In genomic region chr14:105830701-105831100, GRCm38 (mm10) we compare ENCODE assay signal across 19 mouse cellular contexts.
DNase-seq lines count a peak whose midpoint lies in the region; ATAC-seq and TF ChIP-seq lines count a peak whose summit lies in the region.
"Had no signal": no experiment of that assay in that cellular context is flagged by ENCODE, and none has a peak within 500 bp of the region (broad histone marks: within the 10 kb centered on the region; RNA-seq: fewer than 3 reads in every experiment).

No protein-coding gene starts in this region.

- H3K9ac ChIP-seq in heart, embryonic 15.5 days: no peak overlapping the region
- no peak overlapping the region for H3K9ac ChIP-seq in lung, embryonic 15.5 days
- H3K9ac ChIP-seq: forebrain, embryonic 15.5 days; liver, embryonic 13.5 days; midbrain, embryonic 15.5 days had no signal

- TF ChIP-seq POLR2A in testis, adult 2 months (IDR thresholded peaks at IDR 0.05; ENCODE audit: control insufficient read depth, low read depth, low read length): peak; percentile 85; the same call in 1 of the 2 replicates

- H3K27me3 ChIP-seq in heart, embryonic 15.5 days: no peaks in the 10 kb centered on the region
- no peaks in the 10 kb centered on the region for H3K27me3 ChIP-seq in lung, embryonic 15.5 days
- no peaks in the 10 kb centered on the region for H3K27me3 ChIP-seq in testis, adult 2 months (ENCODE audit: control insufficient read depth, insufficient read depth, low read length)
- H3K27me3 ChIP-seq: forebrain, embryonic 15.5 days; liver, embryonic 13.5 days; midbrain, embryonic 15.5 days had no signal

- H3K27ac ChIP-seq in heart, embryonic 15.5 days: no peak overlapping the region
- H3K27ac ChIP-seq in lung, embryonic 15.5 days: peak overlapping the region; percentile 25; the same call in 1 of the 2 replicates
- H3K27ac ChIP-seq in testis, adult 2 months (ENCODE audit: control insufficient read depth, insufficient read depth, low read depth, low read length): peak overlapping the region; percentile 46
- H3K27ac ChIP-seq: forebrain, embryonic 15.5 days; kidney, postnatal 0 days; liver, embryonic 13.5 days; midbrain, embryonic 15.5 days had no signal

- no peak for TF ChIP-seq CTCF in testis, adult 2 months (IDR thresholded peaks at IDR 0.05; ENCODE audit: control insufficient read depth, insufficient read depth, insufficient replicate concordance, low read depth, low read length)

- H3K4me2 ChIP-seq in heart, embryonic 15.5 days: 0 out of 2 replicates have a peak overlapping the region, but pooled peaks have one; percentile 9
- no peak overlapping the region for H3K4me2 ChIP-seq in lung, embryonic 15.5 days
- H3K4me2 ChIP-seq: forebrain, embryonic 15.5 days; liver, embryonic 13.5 days; midbrain, embryonic 15.5 days had no signal

- H3K36me3 ChIP-seq in heart, embryonic 15.5 days: no peaks in the 10 kb centered on the region
- no peaks in the 10 kb centered on the region for H3K36me3 ChIP-seq in lung, embryonic 15.5 days
- H3K36me3 ChIP-seq in testis, adult 2 months (ENCODE audit: control insufficient read depth, insufficient read depth, low read length): no peaks in the 10 kb centered on the region
- H3K36me3 ChIP-seq: forebrain, embryonic 15.5 days; liver, embryonic 13.5 days; midbrain, embryonic 15.5 days had no signal

- H3K4me1 ChIP-seq in heart, embryonic 15.5 days (replicated peaks): no peaks in the 10 kb centered on the region
- no peaks in the 10 kb centered on the region for H3K4me1 ChIP-seq in lung, embryonic 15.5 days
- no peaks in the 10 kb centered on the region; the same call in none of the 2 replicates for H3K4me1 ChIP-seq in testis, adult 2 months (ENCODE audit: control insufficient read depth, insufficient read depth, low read length)
- H3K4me1 ChIP-seq: forebrain, embryonic 15.5 days; liver, embryonic 13.5 days; midbrain, embryonic 15.5 days had no signal

- H3K9me3 ChIP-seq in heart, embryonic 15.5 days (replicated peaks): no peaks in the 10 kb centered on the region
- no peaks in the 10 kb centered on the region for H3K9me3 ChIP-seq in lung, embryonic 15.5 days
- H3K9me3 ChIP-seq: forebrain, embryonic 15.5 days; liver, embryonic 13.5 days; midbrain, embryonic 15.5 days had no signal

- intact Hi-C loops in heart, postnatal 10 days (cut with DNase I): no loop called here
- intact Hi-C loops in left cerebral cortex, postnatal 25 days (cut with DNase I): no loop called here

- WGBS in heart, embryonic 15.5 days: 60% methylated on average over 12 of the region's 12 CpGs
- 51% methylated on average over 12 of the region's 12 CpGs for WGBS in lung, embryonic 15.5 days

- no peak overlapping the region for H3K4me3 ChIP-seq in heart, embryonic 15.5 days
- H3K4me3 ChIP-seq in lung, embryonic 15.5 days: no peak overlapping the region
- H3K4me3 ChIP-seq in testis, adult 2 months (ENCODE audit: control insufficient read depth, low read depth, low read length): peak overlapping the region; percentile 60
- H3K4me3 ChIP-seq: erythroblast, embryonic 14.5 days; forebrain, embryonic 15.5 days; liver, embryonic 13.5 days; midbrain, embryonic 15.5 days had no signal

- DNase-seq in heart, postnatal 10 days: no peak
- peak; percentile 39 for DNase-seq in ZHBTc4 (ENCODE audit: low read depth, low spot score)
- no peak for DNase-seq in neural tube, embryonic 10.5 days (ENCODE audit: extremely low spot score, low spot score)
- DNase-seq in left cerebral cortex, postnatal 25 days (ENCODE audit: low spot score in 2 of 2): no peak
- DNase-seq: adrenal gland, adult 8-10 months; layer of hippocampus, postnatal 36 days; liver, embryonic 13.5 days; right cerebral cortex, adult 18-20 months; spleen, adult 18-20 months; thymus, postnatal 14 days had no signal

- peak; percentile 50 for ATAC-seq in heart, embryonic 15.5 days (replicated peaks; ENCODE audit: insufficient number of reproducible peaks, insufficient read depth, low FRiP score, low read depth)
- peak; percentile 81; the same call in 1 of the 2 replicates for ATAC-seq in lung, embryonic 15.5 days (ENCODE audit: borderline replicate concordance, extremely low read depth, low FRiP score, low TSS enrichment)
- ATAC-seq: forebrain, embryonic 15.5 days; hindbrain, embryonic 16.5 days; intestine, postnatal 0 days; midbrain, embryonic 15.5 days had no signal
